16 mouse cellular contexts compared by ENCODE assay signal in genomic region chr7:99837358-99838071, GRCm38 (mm10). TPM values are rescaled to one million over a fixed set of nuclear protein-coding genes. Genes with fewer than 3 reads are reported as not detected.
A peak's percentile ranks its signal among the peaks of the same experiment; 100 is the strongest.
DNase-seq lines count a peak whose midpoint lies in the region; ATAC-seq and TF ChIP-seq lines count a peak whose summit lies in the region.
"Had no signal": no experiment of that assay in that cellular context is flagged by ENCODE, and none has a peak within 500 bp of the region (broad histone marks: within the 10 kb centered on the region; RNA-seq: fewer than 3 reads in every experiment).

No protein-coding gene starts in this region.

- no peaks in the 10 kb centered on the region for H3K9me3 ChIP-seq in heart, embryonic 13.5 days
- no peaks in the 10 kb centered on the region for H3K9me3 ChIP-seq in lung, embryonic 14.5 days (ENCODE audit: low read depth, low read length)
- H3K9me3 ChIP-seq in liver, postnatal 0 days (ENCODE audit: low read length), result no peaks in the 10 kb centered on the region
- no peaks in the 10 kb centered on the region for H3K9me3 ChIP-seq in forebrain, embryonic 16.5 days (ENCODE audit: control insufficient read depth, low read length)
- H3K9me3 ChIP-seq: midbrain, embryonic 15.5 days; neural tube, embryonic 12.5 days had no signal

- no peak for TF ChIP-seq CTCF in lung, embryonic 14.5 days (IDR thresholded peaks at IDR 0.05; ENCODE audit: low read depth)
- TF ChIP-seq CTCF in liver, postnatal 0 days (IDR thresholded peaks at IDR 0.05; ENCODE audit: low read depth), result no peak

- intact Hi-C loops in heart, postnatal 10 days (cut with DNase I), result no loop called here

- H3K4me3 ChIP-seq in heart, embryonic 13.5 days, result no peak overlapping the region
- no peak overlapping the region for H3K4me3 ChIP-seq in lung, embryonic 14.5 days (ENCODE audit: low read depth, low read length)
- H3K4me3 ChIP-seq in liver, postnatal 0 days (ENCODE audit: low read depth, low read length), result no peak overlapping the region
- no peak overlapping the region for H3K4me3 ChIP-seq in forebrain, embryonic 16.5 days (replicated peaks; ENCODE audit: low read length)
- H3K4me3 ChIP-seq: midbrain, embryonic 15.5 days; neural tube, embryonic 12.5 days had no signal

- no peak overlapping the region for H3K9ac ChIP-seq in heart, embryonic 13.5 days
- no peak overlapping the region for H3K9ac ChIP-seq in lung, embryonic 14.5 days
- H3K9ac ChIP-seq in liver, postnatal 0 days (replicated peaks), result no peak overlapping the region
- no peak overlapping the region for H3K9ac ChIP-seq in forebrain, embryonic 16.5 days (replicated peaks; ENCODE audit: low read depth, low read length)
- H3K9ac ChIP-seq: midbrain, embryonic 15.5 days; neural tube, embryonic 12.5 days had no signal

- H3K4me1 ChIP-seq in heart, embryonic 13.5 days, result peaks cover 40% of the 10 kb centered on the region
- peaks cover 11% of the 10 kb centered on the region for H3K4me1 ChIP-seq in lung, embryonic 14.5 days (ENCODE audit: insufficient read depth)
- peaks cover 10% of the 10 kb centered on the region for H3K4me1 ChIP-seq in liver, postnatal 0 days (ENCODE audit: insufficient read depth)
- no peaks in the 10 kb centered on the region for H3K4me1 ChIP-seq in forebrain, embryonic 16.5 days (replicated peaks; ENCODE audit: control insufficient read depth, insufficient read depth, low read length)
- H3K4me1 ChIP-seq: midbrain, embryonic 15.5 days; neural tube, embryonic 12.5 days had no signal

- no peaks in the 10 kb centered on the region for H3K27me3 ChIP-seq in heart, embryonic 13.5 days (replicated peaks)
- H3K27me3 ChIP-seq in lung, embryonic 14.5 days (ENCODE audit: insufficient read depth, low read length), result no peaks in the 10 kb centered on the region
- H3K27me3 ChIP-seq in liver, postnatal 0 days (ENCODE audit: insufficient read depth, low read length), result no peaks in the 10 kb centered on the region
- no peaks in the 10 kb centered on the region for H3K27me3 ChIP-seq in forebrain, embryonic 16.5 days (replicated peaks; ENCODE audit: control insufficient read depth, insufficient read depth, low read length)
- H3K27me3 ChIP-seq: midbrain, embryonic 15.5 days; neural tube, embryonic 12.5 days had no signal

- 44% methylated on average over 6 of the region's 6 CpGs for WGBS in heart, embryonic 13.5 days
- WGBS in lung, embryonic 14.5 days, result 56% methylated on average over 6 of the region's 6 CpGs
- WGBS in liver, postnatal 0 days (ENCODE audit: insufficient replicate concordance), result 55% methylated on average over 6 of the region's 6 CpGs
- WGBS in forebrain, embryonic 16.5 days, result 82% methylated on average over 6 of the region's 6 CpGs

- no peak for ATAC-seq in heart, embryonic 13.5 days (ENCODE audit: extremely low read depth, insufficient number of reproducible peaks, low FRiP score, low TSS enrichment)
- peak; percentile 79 for ATAC-seq in lung, embryonic 14.5 days (ENCODE audit: insufficient read depth)
- peak; percentile 98 for ATAC-seq in liver, postnatal 0 days
- no peak for ATAC-seq in forebrain, embryonic 16.5 days
- ATAC-seq: inflammation-experienced regulatory T-cells, adult 6 months; midbrain, embryonic 15.5 days had no signal

- H3K27ac ChIP-seq in heart, embryonic 13.5 days (replicated peaks), result peak overlapping the region; percentile 62
- H3K27ac ChIP-seq in lung, embryonic 14.5 days (ENCODE audit: low read depth), result peak overlapping the region; percentile 72
- peak overlapping the region; percentile 89 for H3K27ac ChIP-seq in liver, postnatal 0 days (ENCODE audit: low read depth)
- H3K27ac ChIP-seq in forebrain, embryonic 16.5 days (ENCODE audit: low read length), result no peak overlapping the region
- H3K27ac ChIP-seq: macrophage; midbrain, embryonic 15.5 days; neural tube, embryonic 12.5 days had no signal

- peaks cover 60% of the 10 kb centered on the region for H3K36me3 ChIP-seq in heart, embryonic 13.5 days
- peaks cover 65% of the 10 kb centered on the region for H3K36me3 ChIP-seq in lung, embryonic 14.5 days (ENCODE audit: insufficient read depth)
- peaks cover 30% of the 10 kb centered on the region for H3K36me3 ChIP-seq in liver, postnatal 0 days (replicated peaks; ENCODE audit: insufficient read depth, low read length)
- H3K36me3 ChIP-seq in forebrain, embryonic 16.5 days (ENCODE audit: control insufficient read depth, insufficient read depth), result peaks cover 10% of the 10 kb centered on the region; the same call in 1 of the 2 replicates

- no peak for TF ChIP-seq EP300 in liver, postnatal 0 days (IDR thresholded peaks at IDR 0.05; ENCODE audit: low read depth)

- no peak overlapping the region for H3K4me2 ChIP-seq in heart, embryonic 13.5 days
- peak overlapping the region; percentile 18; the same call in 1 of the 2 replicates for H3K4me2 ChIP-seq in lung, embryonic 14.5 days
- no peak overlapping the region for H3K4me2 ChIP-seq in liver, postnatal 0 days (ENCODE audit: low read depth, low read length)
- H3K4me2 ChIP-seq in forebrain, embryonic 16.5 days (ENCODE audit: low read length), result no peak overlapping the region
- H3K4me2 ChIP-seq: midbrain, embryonic 15.5 days; neural tube, embryonic 12.5 days had no signal

- DNase-seq in heart, postnatal 10 days, result no peak
- DNase-seq in lung, embryonic 14.5 days, result peak; percentile 66
- DNase-seq in lung, postnatal 4 days, result no peak
- peak; percentile 52 for DNase-seq in liver, postnatal 0 days
- DNase-seq in B cell, adult 2 months, result no peak
- DNase-seq: gastrocnemius, postnatal 36 days; kidney, postnatal 36 days; spleen, adult 18-20 months; thymus, adult 2 months had no signal

RNA-seq across cellular contexts. Expression of gene Neu3, which starts 9.3 kb away (rescaled TPM):
- polyA plus RNA-seq in heart, embryonic 13.5 days (2015; fragmentation: Nextera tagmentation; extraction: Ambion mirVana), result 3.1 and 3.9 TPM in 2 replicates
- total RNA-seq in heart, postnatal 10 days (2021), result 1 to 10 TPM; 4.0 to 4.3 TPM
- polyA plus RNA-seq in lung, embryonic 14.5 days (2014; fragmentation: Nextera tagmentation; extraction: Ambion mirVana), result 3.0 and 3.2 TPM in 2 replicates
- 2.4 and 2.9 TPM in 2 replicates for polyA plus RNA-seq in liver, postnatal 0 days (2015; fragmentation: Nextera tagmentation; extraction: Ambion mirVana)
- 1.6 and 1.7 TPM in 2 replicates for polyA plus RNA-seq in forebrain, embryonic 16.5 days (2015; fragmentation: Nextera tagmentation; extraction: Ambion mirVana)

RNA-seq across cellular contexts. Expression of gene Xrra1, which starts 21.4 kb away (rescaled TPM):
- 0.15 and 0.18 TPM in 2 replicates for polyA plus RNA-seq in heart, embryonic 13.5 days (2015; fragmentation: Nextera tagmentation; extraction: Ambion mirVana)
- under 1 TPM in 1 of 2 experiments, not detected in 1; 0.10 TPM for total RNA-seq in heart, postnatal 10 days (2021)
- polyA plus RNA-seq in lung, embryonic 14.5 days (2014; fragmentation: Nextera tagmentation; extraction: Ambion mirVana), result 0.30 and 0.34 TPM in 2 replicates
- polyA plus RNA-seq in liver, postnatal 0 days (2015; fragmentation: Nextera tagmentation; extraction: Ambion mirVana), result 0.04 and 0.07 TPM in 2 replicates
- 0.60 and 0.70 TPM in 2 replicates for polyA plus RNA-seq in forebrain, embryonic 16.5 days (2015; fragmentation: Nextera tagmentation; extraction: Ambion mirVana)
- total RNA-seq: common myeloid progenitor, adult 5-6 weeks had no signal
- polyA plus RNA-seq: inflammation-experienced regulatory T-cells, adult 6 months had no signal

RNA-seq across cellular contexts. Expression of gene Spcs2, which starts 25.7 kb away (rescaled TPM):
- polyA plus RNA-seq in heart, embryonic 13.5 days (2015; fragmentation: Nextera tagmentation; extraction: Ambion mirVana), result 187 and 211 TPM in 2 replicates
- 10 to 100 TPM; 49.7 to 66.5 TPM for total RNA-seq in heart, postnatal 10 days (2021)
- 322 and 366 TPM in 2 replicates for polyA plus RNA-seq in lung, embryonic 14.5 days (2014; fragmentation: Nextera tagmentation; extraction: Ambion mirVana)
- 156 and 165 TPM in 2 replicates for polyA plus RNA-seq in liver, postnatal 0 days (2015; fragmentation: Nextera tagmentation; extraction: Ambion mirVana)
- polyA plus RNA-seq in forebrain, embryonic 16.5 days (2015; fragmentation: Nextera tagmentation; extraction: Ambion mirVana), result 278 and 304 TPM in 2 replicates

Comparison
In these comparisons a context has a peak if more than half of its experiments do, and no peak if none do; other contexts are left out.
1. DNase-seq: peak in lung, embryonic 14.5 days (single experiment) and liver, postnatal 0 days (single experiment); none in heart, postnatal 10 days (0 of 2), lung, postnatal 4 days (0 of 2) and B cell, adult 2 months (0 of 2).
2. ATAC-seq: peak in lung, embryonic 14.5 days (single experiment) and liver, postnatal 0 days (single experiment); none in heart, embryonic 13.5 days (single experiment) and forebrain, embryonic 16.5 days (single experiment).